Mouse (Mus musculus): Measurements from ENCODE around the gene Slk. TPM values are rescaled to one million over a fixed set of nuclear protein-coding genes. Genes with fewer than 3 reads are reported as not detected.

Slk gene
- polyA plus RNA-seq, 1 experiment, result 34.6 TPM

DNA sequence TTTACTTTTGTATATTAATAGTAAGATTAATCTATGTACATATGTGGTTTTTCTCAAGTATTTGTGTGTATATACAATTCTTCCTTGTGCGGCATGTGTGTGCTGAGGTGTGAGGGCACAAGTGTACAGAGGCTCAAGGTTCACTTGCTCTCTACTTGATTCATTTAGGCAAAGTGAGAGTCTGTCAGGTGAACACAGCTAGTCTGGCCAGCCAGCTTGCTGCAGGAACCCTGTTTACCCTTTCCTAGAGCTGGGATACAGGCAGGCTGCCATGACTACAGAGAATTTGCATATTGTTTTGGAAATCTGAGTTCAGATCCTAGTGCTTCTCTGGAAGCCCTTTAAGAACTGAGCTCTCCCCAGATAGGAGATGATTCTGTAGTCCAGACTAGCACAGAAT lies 7.5 kb downstream of the Slk start:
- Histone ChIP-seq H3K4me1 (ENCODE audit: control insufficient read depth, insufficient read depth, low read length) (peaks cover 2% of the 10 kb centered on the region; the same call in 1 of the 2 replicates), H3K4me3 (ENCODE audit: insufficient read depth, low read length) (no peak overlapping the region), H3K27ac (ENCODE audit: insufficient read depth, low read length) (no peak overlapping the region)
- TF ChIP-seq CTCF (IDR thresholded peaks at IDR 0.05; ENCODE audit: extremely low read depth, insufficient read depth, low read length), result no peak

GRCm38 (mm10) chr19:47608513-47608912 lies 29.0 kb downstream of the Slk start:
- TF ChIP-seq CTCF (IDR thresholded peaks at IDR 0.05; ENCODE audit: extremely low read depth, insufficient read depth, low read length) (no peak), POLR2A (IDR thresholded peaks at IDR 0.05; ENCODE audit: extremely low read depth, insufficient read depth, low read length) (no peak)
- Histone ChIP-seq H3K4me1 (ENCODE audit: control insufficient read depth, insufficient read depth, low read length) (no peaks in the 10 kb centered on the region; the same call in 1 of the 2 replicates), H3K27ac (ENCODE audit: insufficient read depth, low read length) (no peak overlapping the region), H3K4me3 (ENCODE audit: insufficient read depth, low read length) (no peak overlapping the region)

DNA sequence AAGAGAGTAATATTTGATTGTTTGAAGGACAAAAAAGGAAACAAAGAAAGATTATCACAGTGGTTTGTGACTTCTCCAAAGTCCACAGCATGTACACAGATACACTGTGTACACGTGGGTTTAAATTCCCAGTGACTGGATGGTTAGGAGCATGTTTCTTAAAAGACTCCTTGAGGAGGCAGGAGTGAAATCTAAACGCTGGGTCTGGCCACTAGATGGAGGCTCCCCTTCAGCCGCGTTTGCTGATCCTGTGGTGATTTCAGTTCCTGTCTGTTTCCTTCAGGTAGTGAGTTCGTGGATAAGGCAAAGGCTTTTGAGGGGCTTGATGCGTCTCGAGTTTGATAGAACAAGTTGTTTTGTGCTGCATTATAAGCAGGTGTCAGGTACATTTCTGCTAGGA lies 34.0 kb downstream of the Slk start:
- no peak overlapping the region for H3K4me3 ChIP-seq (ENCODE audit: insufficient read depth, low read length)
- H3K4me1 ChIP-seq (ENCODE audit: control insufficient read depth, insufficient read depth, low read length), result no peaks in the 10 kb centered on the region; the same call in 1 of the 2 replicates
- TF ChIP-seq POLR2A (IDR thresholded peaks at IDR 0.05; ENCODE audit: extremely low read depth, insufficient read depth, low read length) (no peak), CTCF (IDR thresholded peaks at IDR 0.05; ENCODE audit: extremely low read depth, insufficient read depth, low read length) (no peak)
- H3K27ac ChIP-seq (ENCODE audit: insufficient read depth, low read length), result no peak overlapping the region

- H3K27ac ChIP-seq (ENCODE audit: insufficient read depth, low read length), result no peak overlapping the region
- no peaks in the 10 kb centered on the region for H3K4me1 ChIP-seq (ENCODE audit: control insufficient read depth, insufficient read depth, low read length)
- TF ChIP-seq CTCF (IDR thresholded peaks at IDR 0.05; ENCODE audit: extremely low read depth, insufficient read depth, low read length), result no peak
- no peak overlapping the region for H3K4me3 ChIP-seq (ENCODE audit: insufficient read depth, low read length)
These were observed 42.0 kb downstream of the Slk start for GRCm38 (mm10) chr19:47621478-47621877.

- H3K4me3 ChIP-seq (ENCODE audit: insufficient read depth, low read length), result no peak overlapping the region
- TF ChIP-seq CTCF (IDR thresholded peaks at IDR 0.05; ENCODE audit: extremely low read depth, insufficient read depth, low read length) (no peak), POLR2A (IDR thresholded peaks at IDR 0.05; ENCODE audit: extremely low read depth, insufficient read depth, low read length) (no peak)
- no peak overlapping the region for H3K27ac ChIP-seq (ENCODE audit: insufficient read depth, low read length)
- no peaks in the 10 kb centered on the region for H3K4me1 ChIP-seq (ENCODE audit: control insufficient read depth, insufficient read depth, low read length)
These were observed 45.6 kb downstream of the Slk start for GRCm38 (mm10) chr19:47624940-47625711.

DNA sequence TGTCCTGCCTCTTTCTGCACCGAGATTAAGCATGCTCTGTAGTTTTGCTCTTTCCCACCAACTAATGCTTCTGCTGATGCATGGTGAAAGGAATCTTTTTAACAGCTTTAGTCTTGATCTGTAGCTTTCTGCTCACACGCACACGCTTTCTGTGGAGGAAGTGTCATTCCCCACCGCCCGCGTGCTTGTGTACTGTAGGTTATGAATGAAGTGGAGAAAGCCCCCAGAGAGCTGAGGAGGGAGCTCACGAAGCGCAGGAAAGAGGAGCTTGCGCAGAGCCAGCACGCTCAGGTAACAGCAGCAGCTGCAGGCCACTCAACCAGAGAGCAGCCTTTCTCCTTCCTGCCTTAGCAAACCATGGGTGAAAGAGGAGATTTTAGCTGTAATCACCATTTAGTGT lies 48.0 kb downstream of the Slk start:
- Histone ChIP-seq H3K4me1 (ENCODE audit: control insufficient read depth, insufficient read depth, low read length) (no peaks in the 10 kb centered on the region), H3K4me3 (ENCODE audit: insufficient read depth, low read length) (no peak overlapping the region), H3K27ac (ENCODE audit: insufficient read depth, low read length) (no peak overlapping the region)
- TF ChIP-seq POLR2A (IDR thresholded peaks at IDR 0.05; ENCODE audit: extremely low read depth, insufficient read depth, low read length) (no peak), CTCF (IDR thresholded peaks at IDR 0.05; ENCODE audit: extremely low read depth, insufficient read depth, low read length) (no peak)

GRCm38 (mm10) chr19:47629068-47629467 lies 49.6 kb downstream of the Slk start:
- Histone ChIP-seq H3K27ac (ENCODE audit: insufficient read depth, low read length) (no peak overlapping the region), H3K4me1 (ENCODE audit: control insufficient read depth, insufficient read depth, low read length) (no peaks in the 10 kb centered on the region), H3K4me3 (ENCODE audit: insufficient read depth, low read length) (no peak overlapping the region)
- TF ChIP-seq POLR2A (IDR thresholded peaks at IDR 0.05; ENCODE audit: extremely low read depth, insufficient read depth, low read length) (no peak), CTCF (IDR thresholded peaks at IDR 0.05; ENCODE audit: extremely low read depth, insufficient read depth, low read length) (no peak)

DNA sequence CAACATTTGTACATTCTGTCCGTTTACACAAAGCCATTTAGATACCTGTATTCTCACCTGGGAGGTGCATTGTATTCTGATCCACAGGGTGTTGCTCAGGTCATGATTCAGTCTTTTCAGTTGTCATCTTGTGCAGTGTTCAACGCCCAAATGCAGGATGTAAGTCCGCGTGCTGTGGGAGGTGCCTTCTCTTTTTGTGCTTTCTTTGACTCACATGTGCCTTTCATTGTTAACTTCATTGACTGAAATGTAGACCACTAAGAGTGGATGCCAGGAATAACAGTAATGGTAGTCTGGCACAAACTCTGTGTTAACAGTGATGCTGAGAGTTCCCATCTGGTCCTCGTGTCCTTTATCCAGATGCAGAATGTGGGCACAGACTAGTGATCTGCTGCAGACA lies 50.9 kb downstream of the Slk start:
- TF ChIP-seq POLR2A (IDR thresholded peaks at IDR 0.05; ENCODE audit: extremely low read depth, insufficient read depth, low read length), result no peak
- no peak for TF ChIP-seq CTCF (IDR thresholded peaks at IDR 0.05; ENCODE audit: extremely low read depth, insufficient read depth, low read length)

DNA sequence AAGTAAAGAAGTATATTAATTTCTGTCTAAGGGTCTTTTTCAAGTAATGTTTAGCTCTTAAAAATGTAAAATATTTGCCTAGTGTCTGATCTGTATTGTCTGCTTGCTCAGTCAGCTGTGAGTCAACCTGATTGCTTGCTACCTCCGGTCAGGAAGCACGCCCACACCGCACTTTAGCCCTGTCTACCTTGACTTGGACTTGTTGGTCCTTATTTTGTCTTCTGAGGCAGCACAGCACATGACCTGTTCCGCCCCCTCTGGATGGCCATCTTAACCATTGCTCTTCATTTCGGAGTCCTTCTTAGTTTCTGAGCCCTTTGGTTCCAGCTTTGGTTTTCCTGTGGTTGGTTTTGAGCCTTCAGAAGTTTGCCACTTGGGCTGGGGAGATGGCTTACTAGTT lies 52.3 kb downstream of the Slk start:
- no peak for TF ChIP-seq CTCF (IDR thresholded peaks at IDR 0.05; ENCODE audit: extremely low read depth, insufficient read depth, low read length)
- no peak for TF ChIP-seq POLR2A (IDR thresholded peaks at IDR 0.05; ENCODE audit: extremely low read depth, insufficient read depth, low read length)
- Histone ChIP-seq H3K27ac (ENCODE audit: insufficient read depth, low read length) (no peak overlapping the region), H3K4me3 (ENCODE audit: insufficient read depth, low read length) (no peak overlapping the region), H3K4me1 (ENCODE audit: control insufficient read depth, insufficient read depth, low read length) (no peaks in the 10 kb centered on the region)

More for the DNA sequence above, 50.9 kb downstream of the Slk start:
- no peaks in the 10 kb centered on the region for H3K4me1 ChIP-seq (ENCODE audit: control insufficient read depth, insufficient read depth, low read length)
- H3K27ac ChIP-seq (ENCODE audit: insufficient read depth, low read length), result no peak overlapping the region
- H3K4me3 ChIP-seq (ENCODE audit: insufficient read depth, low read length), result no peak overlapping the region

DNA sequence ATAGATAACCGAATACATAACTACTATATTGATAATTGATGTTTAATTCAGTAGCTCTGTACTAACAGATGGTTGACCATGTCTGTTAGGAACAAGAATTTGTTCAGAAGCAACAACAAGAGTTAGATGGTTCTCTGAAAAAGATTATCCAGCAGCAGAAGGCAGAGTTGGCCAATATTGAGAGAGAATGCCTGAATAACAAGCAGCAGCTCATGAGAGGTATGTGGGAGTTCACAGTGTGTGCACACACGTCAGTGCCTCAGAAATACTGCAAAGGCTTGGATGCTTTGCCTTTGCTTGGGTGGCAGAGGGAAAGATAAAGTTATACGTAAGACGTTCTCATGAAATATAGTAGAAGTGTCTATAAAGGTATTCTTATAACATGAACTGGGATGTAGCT lies 55.9 kb downstream of the Slk start:
- Histone ChIP-seq H3K27ac (ENCODE audit: insufficient read depth, low read length) (no peak overlapping the region), H3K4me3 (ENCODE audit: insufficient read depth, low read length) (no peak overlapping the region), H3K4me1 (ENCODE audit: control insufficient read depth, insufficient read depth, low read length) (no peaks in the 10 kb centered on the region)
- TF ChIP-seq CTCF (IDR thresholded peaks at IDR 0.05; ENCODE audit: extremely low read depth, insufficient read depth, low read length), result no peak
- TF ChIP-seq POLR2A (IDR thresholded peaks at IDR 0.05; ENCODE audit: extremely low read depth, insufficient read depth, low read length), result no peak
